Mouse (Mus musculus) myocyte (in vitro differentiated cells): Measurements from ENCODE around the gene Adcy7. TPM values are rescaled to one million over a fixed set of nuclear protein-coding genes. Genes with fewer than 3 reads are reported as not detected.

Experiments
- H3K27me3 ChIP-seq: one replicate; pipeline ENCODE4 v1.6.1; 2011; ENCODE audit not compliant: control insufficient read depth, insufficient read depth, insufficient read length
- H3K36me3 ChIP-seq: one replicate; pipeline ENCODE4 v1.6.1; 2011; ENCODE audit not compliant: control insufficient read depth, insufficient read depth
- H3K4me2 ChIP-seq: one replicate; pipeline ENCODE4 v1.6.1; 2011; ENCODE audit warnings: low read depth, control low read depth
- H3K4me3 ChIP-seq: one replicate; pipeline ENCODE4 v1.5.1; 2011; ENCODE audit warnings: mild to moderate bottlenecking, control low read depth, moderate library complexity
- H3K79me2 ChIP-seq: one replicate; pipeline ENCODE4 v1.6.1; 2011; ENCODE audit not compliant: control insufficient read depth, insufficient read depth
- H3ac ChIP-seq: one replicate; pipeline ENCODE4 v1.6.1; 2011; ENCODE audit not compliant: control insufficient read depth, insufficient read length
- CEBPB ChIP-seq: IDR thresholded peaks from 2 replicates; pipeline ENCODE4 v1.6.1; 2011; ENCODE audit warnings: mild to moderate bottlenecking, moderate library complexity; ENCODE audit not compliant: poor library complexity, insufficient read depth, severe bottlenecking
- E2F4 ChIP-seq: IDR thresholded peaks from one replicate; pipeline ENCODE4 v1.6.1; 2011; ENCODE audit warnings: mild to moderate bottlenecking, control low read depth, moderate library complexity; ENCODE audit not compliant: insufficient read depth
- MAX ChIP-seq: IDR thresholded peaks from one replicate; pipeline ENCODE4 v1.6.1; 2011; ENCODE audit warnings: low read depth, mild to moderate bottlenecking, control low read depth
- MYOD1 ChIP-seq, 3 experiments: IDR thresholded peaks; one replicate each; pipeline ENCODE4 v1.6.1; 2011; ENCODE audit warnings: control low read depth in 2 of 3, low read depth in 2 of 3, mild to moderate bottlenecking in 2 of 3, moderate library complexity in 1 of 3; ENCODE audit not compliant: insufficient read length in 2 of 3, control insufficient read depth in 1 of 3
- MYOG ChIP-seq, 3 experiments: IDR thresholded peaks; one replicate each; pipeline ENCODE4 v1.6.1; 2011; ENCODE audit warnings: control low read depth in 2 of 3, low read depth in 2 of 3, mild to moderate bottlenecking in 2 of 3; ENCODE audit not compliant: insufficient read length in 2 of 3, control insufficient read depth in 1 of 3, insufficient read depth in 1 of 3
- POLR2A ChIP-seq: IDR thresholded peaks from one replicate; pipeline ENCODE4 v1.6.1; 2011; ENCODE audit warnings: low read depth, mild to moderate bottlenecking, control low read depth, moderate library complexity; ENCODE audit not compliant: insufficient read length
- POLR2AphosphoS2 ChIP-seq: IDR thresholded peaks from one replicate; pipeline ENCODE4 v1.6.1; 2011; ENCODE audit warnings: low read depth, control low read depth; ENCODE audit not compliant: insufficient read length
- REST ChIP-seq: IDR thresholded peaks from one replicate; pipeline ENCODE4 v1.6.1; 2011; ENCODE audit warnings: mild to moderate bottlenecking, control low read depth, moderate library complexity; ENCODE audit not compliant: insufficient read depth, insufficient read length
- SRF ChIP-seq: IDR thresholded peaks from one replicate; pipeline ENCODE4 v1.6.1; 2011; ENCODE audit warnings: low read depth; ENCODE audit not compliant: control insufficient read depth, insufficient read length
- TCF12 ChIP-seq: IDR thresholded peaks from one replicate; pipeline ENCODE4 v1.6.1; 2011; ENCODE audit warnings: mild to moderate bottlenecking, control low read depth; ENCODE audit not compliant: poor library complexity, insufficient read depth, severe bottlenecking
- TCF3 ChIP-seq: IDR thresholded peaks from one replicate; pipeline ENCODE4 v1.6.1; 2011; ENCODE audit warnings: low read depth, control low read depth; ENCODE audit not compliant: insufficient read length
- USF1 ChIP-seq: IDR thresholded peaks from one replicate; pipeline ENCODE4 v1.6.1; 2011; ENCODE audit warnings: low read depth, mild to moderate bottlenecking, control low read depth, moderate library complexity
- polyA plus RNA-seq: library from polyadenylated mRNA; unstranded; fragments of >200 nt; fragmentation: generic; extraction: Trizol; gene quantifications from one replicate; pipeline ENCODE4 v1.2.1, GENCODE M21; 2012; ENCODE audit warnings: missing spikeins

The Adcy7 gene
- polyA plus RNA-seq, 1 experiment: 72.3 TPM

DNA sequence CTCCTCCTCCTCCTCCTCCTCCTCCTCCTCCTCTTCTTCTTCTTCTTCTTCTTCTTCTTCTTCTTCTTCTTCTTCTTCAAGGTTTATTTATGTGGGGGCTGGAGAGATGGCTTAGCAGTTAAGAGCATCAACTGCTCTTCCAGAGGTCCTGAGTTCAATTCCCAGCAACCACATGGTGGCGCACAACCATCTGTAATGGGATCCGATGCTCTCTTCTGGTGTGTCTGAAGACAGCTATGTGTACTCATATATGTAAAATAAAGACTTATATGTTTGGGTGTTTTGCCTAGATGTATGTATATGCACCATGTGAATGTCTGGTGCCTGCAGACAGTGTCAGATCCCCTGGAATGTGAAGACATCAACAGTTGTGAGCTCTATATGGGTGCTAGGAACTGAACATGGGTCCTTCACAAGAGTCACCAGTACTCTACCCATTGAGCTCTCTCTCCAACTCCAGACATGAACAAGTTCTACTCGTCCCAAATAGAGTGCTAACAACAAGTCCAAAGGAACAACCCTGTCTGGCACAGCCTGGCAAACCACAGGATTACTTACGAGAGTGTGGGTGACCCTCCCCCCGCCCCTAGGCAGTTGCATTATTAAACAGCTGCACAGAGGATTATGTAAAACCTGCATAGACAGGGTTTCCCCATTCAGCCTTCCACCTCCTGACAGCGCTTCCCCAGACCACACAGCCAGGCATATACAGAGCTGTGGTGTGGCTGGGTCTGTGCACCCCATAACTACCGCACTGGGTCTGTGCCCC is 2.9 kb upstream of the Adcy7 start:
- no peaks in the 10 kb centered on the region for H3K36me3 ChIP-seq
- TF ChIP-seq MAX (no peak), SRF (no peak), CEBPB (peak; percentile 48; the same call in 1 of the 2 replicates), MYOG (IDR thresholded peaks at IDR 0.05; ENCODE audit: control insufficient read depth in 1 of 3, insufficient read depth in 1 of 3, insufficient read length in 2 of 3, low read depth in 2 of 3) (peak in 2 of 3 experiments; percentile 66 to 73), TCF3 (peak; percentile 22), E2F4 (no peak), POLR2A (no peak), POLR2AphosphoS2 (no peak), MYOD1 (IDR thresholded peaks at IDR 0.05; ENCODE audit: control insufficient read depth in 1 of 3, insufficient read length in 2 of 3, low read depth in 2 of 3) (peak in 2 of 3 experiments; percentile 64 to 75), USF1 (no peak), REST (no peak), TCF12 (peak; percentile 74)
- no peaks in the 10 kb centered on the region for H3K27me3 ChIP-seq
- H3K4me2 ChIP-seq: no peak overlapping the region
- peaks cover 19% of the 10 kb centered on the region for H3K79me2 ChIP-seq
- no peak overlapping the region for H3K4me3 ChIP-seq
- H3ac ChIP-seq: no peak overlapping the region

DNA sequence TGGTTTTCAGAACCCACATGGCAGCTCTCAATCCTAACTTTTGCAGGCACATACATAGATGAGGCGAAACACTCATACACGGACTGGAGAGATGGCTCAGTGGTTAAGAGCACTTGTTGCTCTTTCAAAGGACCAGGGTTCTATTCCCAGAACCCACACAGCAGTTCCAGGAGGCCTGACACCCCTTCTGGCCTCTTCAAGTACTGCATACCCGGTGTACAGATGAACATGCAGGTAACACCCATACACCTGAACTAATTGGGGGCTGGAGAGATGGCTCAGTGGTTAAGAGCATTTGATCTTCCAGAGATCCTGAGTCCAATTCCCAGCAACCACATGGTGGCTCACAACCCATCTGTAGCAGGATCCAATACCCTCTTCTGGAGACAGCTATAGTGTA is 2.1 kb upstream of the Adcy7 start:
- Histone ChIP-seq H3K36me3 (no peaks in the 10 kb centered on the region), H3K4me3 (no peak overlapping the region), H3K27me3 (no peaks in the 10 kb centered on the region), H3K4me2 (peak overlapping the region; percentile 24), H3ac (no peak overlapping the region), H3K79me2 (peaks cover 27% of the 10 kb centered on the region)
- TF ChIP-seq POLR2AphosphoS2 (no peak), REST (no peak)

- H3K4me3 ChIP-seq: peak overlapping the region; percentile 79
- TF ChIP-seq E2F4: no peak
- peak overlapping the region; percentile 72 for H3ac ChIP-seq
- no peaks in the 10 kb centered on the region for H3K36me3 ChIP-seq
- H3K4me2 ChIP-seq: peak overlapping the region; percentile 89
- H3K79me2 ChIP-seq: peaks cover 56% of the 10 kb centered on the region
- no peaks in the 10 kb centered on the region for H3K27me3 ChIP-seq
Measured at GRCm38 (mm10) chr8:88273051-88273430, 838 bp downstream of the Adcy7 start.

- no peaks in the 10 kb centered on the region for H3K36me3 ChIP-seq
- H3K27me3 ChIP-seq: no peaks in the 10 kb centered on the region
- TF ChIP-seq SRF: no peak
- H3K4me3 ChIP-seq: peak overlapping the region; percentile 79
- peak overlapping the region; percentile 89 for H3K4me2 ChIP-seq
- H3K79me2 ChIP-seq: peaks cover 61% of the 10 kb centered on the region
- no peak overlapping the region for H3ac ChIP-seq
Measured at GRCm38 (mm10) chr8:88274090-88274489, 1.9 kb downstream of the Adcy7 start.

- Histone ChIP-seq H3ac (no peak overlapping the region), H3K4me3 (no peak overlapping the region), H3K27me3 (no peaks in the 10 kb centered on the region), H3K36me3 (no peaks in the 10 kb centered on the region), H3K4me2 (peak overlapping the region; percentile 46), H3K79me2 (peaks cover 45% of the 10 kb centered on the region)
- TF ChIP-seq E2F4: no peak
- no peak for TF ChIP-seq TCF3
- TF ChIP-seq POLR2A: no peak
- no peak for TF ChIP-seq MYOD1 (IDR thresholded peaks at IDR 0.05; ENCODE audit: control insufficient read depth in 1 of 3, insufficient read length in 2 of 3, low read depth in 2 of 3)
- TF ChIP-seq USF1: no peak
- TF ChIP-seq MYOG (IDR thresholded peaks at IDR 0.05; ENCODE audit: control insufficient read depth in 1 of 3, insufficient read depth in 1 of 3, insufficient read length in 2 of 3, low read depth in 2 of 3): no peak
- no peak for TF ChIP-seq TCF12
- TF ChIP-seq POLR2AphosphoS2: no peak
- no peak for TF ChIP-seq CEBPB
- no peak for TF ChIP-seq REST
Measured at GRCm38 (mm10) chr8:88279220-88279619, 7.0 kb downstream of the Adcy7 start.

DNA sequence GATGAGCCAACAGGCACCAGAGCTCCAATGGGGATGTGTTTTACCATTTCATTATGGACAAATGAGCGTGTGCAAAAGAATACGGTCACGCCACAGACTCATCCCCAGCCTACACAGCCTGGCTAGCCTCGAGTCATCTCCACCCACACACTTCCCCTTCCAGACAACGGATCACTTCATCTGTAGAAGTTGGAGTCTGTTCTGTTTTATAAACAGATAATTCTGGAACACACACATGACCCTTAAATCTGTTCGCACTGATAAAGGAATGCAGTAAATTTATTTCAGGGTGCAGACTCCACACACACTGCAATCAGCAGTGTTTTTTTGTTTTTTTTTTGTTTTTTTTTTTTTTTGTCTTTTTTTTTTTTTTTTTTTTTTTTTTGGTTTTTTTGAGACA is 7.5 kb downstream of the Adcy7 start:
- H3K79me2 ChIP-seq: peaks cover 40% of the 10 kb centered on the region
- no peaks in the 10 kb centered on the region for H3K36me3 ChIP-seq
- peak overlapping the region; percentile 46 for H3K4me2 ChIP-seq
- no peak overlapping the region for H3K4me3 ChIP-seq
- H3K27me3 ChIP-seq: no peaks in the 10 kb centered on the region
- peak in 1 of 3 experiments; percentile 50 for TF ChIP-seq MYOD1 (IDR thresholded peaks at IDR 0.05; ENCODE audit: control insufficient read depth in 1 of 3, insufficient read length in 2 of 3, low read depth in 2 of 3)
- peak; percentile 37 for TF ChIP-seq POLR2AphosphoS2
- TF ChIP-seq CEBPB: no peak
- no peak for TF ChIP-seq POLR2A
- no peak overlapping the region for H3ac ChIP-seq
